Mouse (Mus musculus): ENCODE results near the gene Slc2a10.
"Not testable (repeated sequence)": the region's sequence is repeated elsewhere in the genome, so short reads cannot be mapped to it uniquely, and the experiment has no call there.

Slc2a10 gene

DNA sequence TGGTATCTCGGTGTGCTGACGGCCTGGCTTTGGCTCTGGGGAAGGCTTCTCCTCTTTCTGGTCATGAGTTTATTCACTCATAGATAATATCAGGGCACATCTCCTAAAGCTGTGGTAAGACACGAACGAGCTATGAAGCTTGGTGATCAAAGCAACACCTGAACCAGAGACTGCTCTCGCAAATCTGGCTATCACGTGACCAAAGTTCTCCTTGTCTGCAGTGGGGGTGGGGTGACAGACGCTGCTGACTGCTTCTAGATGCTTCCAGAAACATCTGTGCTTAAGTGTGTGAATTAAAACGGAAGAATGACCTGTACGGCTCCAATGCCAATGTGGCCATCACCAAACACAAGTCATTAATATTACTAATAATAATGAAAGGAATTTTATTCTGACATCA, 6.1 kb downstream of the Slc2a10 start:
- no peak for DNase-seq (ENCODE audit: low spot score)

GRCm38 (mm10) chr2:165510466-165510865, 6.9 kb downstream of the Slc2a10 start:
- DNase-seq (ENCODE audit: low spot score) = no peak

DNA sequence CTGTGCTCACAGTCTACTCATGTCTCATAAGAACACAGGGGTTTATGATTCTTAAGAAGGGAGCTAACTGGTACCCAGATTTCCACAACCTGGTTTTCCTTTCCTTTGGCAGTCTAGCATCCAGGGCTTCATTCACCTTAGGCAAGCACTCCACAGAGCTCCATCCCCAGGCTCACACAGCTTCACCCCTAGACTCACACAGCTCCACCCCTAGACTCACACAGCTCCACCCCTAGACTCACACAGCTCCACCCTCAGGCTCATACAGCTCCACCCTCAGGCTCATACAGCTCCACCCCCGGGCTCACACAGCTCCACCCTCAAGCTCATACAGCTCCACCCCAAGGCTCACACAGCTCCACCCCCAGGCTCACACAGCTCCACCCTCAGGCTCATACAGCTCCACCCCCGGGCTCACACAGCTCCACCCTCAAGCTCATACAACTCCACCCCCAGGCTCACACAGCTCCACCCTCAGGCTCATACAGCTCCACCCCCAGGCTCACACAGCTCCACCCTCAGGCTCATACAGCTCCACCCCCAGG, 7.4 kb downstream of the Slc2a10 start:
- DNase-seq (ENCODE audit: low spot score) = not testable (repeated sequence)

DNA sequence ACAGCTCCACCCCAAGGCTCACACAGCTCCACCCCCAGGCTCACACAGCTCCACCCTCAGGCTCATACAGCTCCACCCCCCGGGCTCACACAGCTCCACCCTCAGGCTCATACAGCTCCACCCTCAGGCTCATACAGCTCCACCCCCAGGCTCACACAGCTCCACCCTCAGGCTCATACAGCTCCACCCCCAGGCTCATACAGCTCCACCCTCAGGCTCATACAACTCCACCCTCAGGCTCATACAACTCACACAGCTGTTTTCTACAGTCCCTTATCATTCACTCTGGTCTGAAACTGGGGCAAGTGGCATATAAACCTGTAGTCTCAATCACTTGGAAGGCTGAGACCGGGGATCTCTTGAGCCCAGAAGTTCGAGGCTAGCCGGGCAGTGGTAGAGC, 7.9 kb downstream of the Slc2a10 start:
- DNase-seq (ENCODE audit: low spot score) = not testable (repeated sequence)

GRCm38 (mm10) chr2:165512426-165512825, 8.8 kb downstream of the Slc2a10 start:
- DNase-seq (ENCODE audit: low spot score) = no peak

GRCm38 (mm10) chr2:165512870-165513600, 9.4 kb downstream of the Slc2a10 start:
- no peak for DNase-seq (ENCODE audit: low spot score)

- DNase-seq (ENCODE audit: low spot score) = no peak
Measured at GRCm38 (mm10) chr2:165515178-165515728, 11.7 kb downstream of the Slc2a10 start.

- DNase-seq (ENCODE audit: low spot score) = no peak
Measured at GRCm38 (mm10) chr2:165525609-165526008, 22.0 kb downstream of the Slc2a10 start.

DNA sequence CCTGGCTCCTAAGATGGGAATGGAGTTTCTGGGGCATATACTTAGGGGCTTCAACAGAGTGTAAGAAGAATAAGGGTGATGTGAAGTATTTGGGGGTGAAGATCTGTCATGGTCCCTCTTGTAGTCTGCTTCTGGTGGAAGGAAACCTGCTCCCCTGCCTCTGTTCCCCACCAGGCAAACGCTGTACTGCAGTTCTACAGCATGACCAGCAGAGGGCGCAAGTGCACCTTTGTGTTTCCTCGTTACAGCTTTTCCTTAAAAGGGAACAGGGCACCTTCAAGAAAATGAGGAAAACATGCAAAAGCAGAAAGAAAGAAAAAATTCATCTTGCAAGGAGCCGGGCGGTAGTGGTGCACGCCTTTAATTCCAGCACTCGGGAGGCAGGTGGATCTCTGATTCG, 25.5 kb downstream of the Slc2a10 start:
- peak; percentile 19 for DNase-seq (ENCODE audit: low spot score)

DNA sequence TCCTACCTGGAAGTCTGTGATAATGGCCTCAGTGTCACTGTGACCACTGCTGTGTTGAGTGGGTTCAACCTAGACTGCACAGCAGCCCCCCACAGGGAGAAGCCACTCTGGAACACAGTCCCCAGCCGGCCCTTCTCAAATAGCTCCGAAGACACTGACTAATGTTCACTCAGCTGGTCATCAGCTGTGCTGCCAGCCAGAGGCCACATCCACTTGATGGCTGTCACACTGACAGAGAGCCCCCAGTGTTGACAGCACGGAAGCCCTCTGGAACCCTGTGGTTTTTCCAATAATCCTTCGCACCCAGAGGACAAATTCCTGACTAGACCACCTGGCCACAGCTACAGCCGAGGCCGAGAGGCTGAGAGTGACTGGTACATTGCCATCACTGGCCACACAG, 30.2 kb downstream of the Slc2a10 start:
- no peak for DNase-seq (ENCODE audit: low spot score)

DNA sequence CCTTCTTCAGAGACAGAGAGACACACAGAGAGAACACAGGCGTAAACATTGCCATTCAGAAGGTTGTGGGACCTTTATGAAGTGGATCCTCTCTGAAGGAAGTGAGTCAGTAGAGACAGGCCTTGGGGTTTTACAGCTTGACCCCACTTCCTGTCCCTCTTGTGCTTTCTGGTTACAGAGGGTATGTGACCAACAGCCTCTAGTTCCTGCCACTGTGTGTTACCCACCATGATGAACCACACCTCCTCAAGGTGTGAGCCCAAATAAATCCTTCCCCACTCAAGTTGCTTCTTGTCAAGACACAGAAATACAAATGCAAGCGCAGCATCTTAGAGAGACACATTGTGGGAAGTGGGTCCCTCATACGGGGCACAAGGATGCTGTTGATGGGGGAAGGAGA, 37.4 kb downstream of the Slc2a10 start:
- no peak for DNase-seq (ENCODE audit: low spot score)

DNA sequence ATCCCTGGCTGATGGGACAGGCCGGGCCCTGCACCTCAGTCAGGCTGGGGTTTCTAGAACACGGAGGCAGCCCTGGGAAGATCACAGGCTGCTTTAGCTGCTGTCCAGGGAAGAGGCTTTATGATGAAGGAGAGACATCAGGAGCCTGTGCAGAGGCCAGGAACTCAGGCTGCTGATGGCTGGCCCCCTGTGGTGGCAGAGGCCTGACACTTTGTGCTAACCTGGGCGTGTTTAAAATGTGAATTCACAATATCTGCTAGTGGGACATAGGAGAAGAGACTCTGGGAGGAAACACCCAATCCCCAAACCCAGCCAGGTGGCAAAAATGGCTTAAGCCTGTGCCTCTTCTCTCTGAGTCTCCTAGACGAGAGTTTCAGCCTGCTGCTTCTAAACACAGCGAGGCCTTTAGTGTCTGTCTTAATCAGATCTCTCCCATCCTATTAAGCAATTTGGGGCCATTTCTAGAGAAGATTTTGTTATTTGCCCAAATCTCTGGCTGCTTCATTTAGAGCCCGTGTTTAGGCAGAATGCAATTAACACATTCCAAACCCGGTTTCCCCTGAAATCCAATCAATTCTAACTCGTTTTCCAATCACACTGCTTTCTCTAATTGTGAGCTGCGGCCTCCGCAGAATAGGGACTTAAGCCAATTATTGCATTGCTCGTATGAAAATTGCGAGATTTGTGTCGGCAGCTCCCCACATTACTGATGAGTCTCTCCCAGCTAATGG, 39.5 kb downstream of the Slc2a10 start:
- DNase-seq (ENCODE audit: low spot score) = no peak

DNA sequence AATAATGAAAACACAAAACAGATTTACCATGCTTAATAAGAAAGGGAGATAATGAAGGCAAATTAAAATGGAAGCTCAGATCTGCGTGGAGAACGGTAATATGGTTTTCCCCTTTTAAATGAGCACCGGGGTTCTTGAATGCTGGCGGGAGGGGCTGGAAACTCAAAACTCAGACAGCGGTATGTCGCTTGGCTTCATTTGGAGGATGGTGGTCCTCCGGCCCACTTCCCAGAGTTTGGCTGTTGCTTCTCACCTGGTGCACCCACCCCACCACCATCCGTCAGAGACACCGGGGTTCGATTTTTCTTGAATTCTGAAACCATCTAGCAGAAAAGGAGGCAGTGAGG, 40.1 kb downstream of the Slc2a10 start:
- no peak for DNase-seq (ENCODE audit: low spot score)

- no peak for DNase-seq (ENCODE audit: low spot score)
Measured at GRCm38 (mm10) chr2:165545687-165546086, 42.1 kb downstream of the Slc2a10 start.

DNA sequence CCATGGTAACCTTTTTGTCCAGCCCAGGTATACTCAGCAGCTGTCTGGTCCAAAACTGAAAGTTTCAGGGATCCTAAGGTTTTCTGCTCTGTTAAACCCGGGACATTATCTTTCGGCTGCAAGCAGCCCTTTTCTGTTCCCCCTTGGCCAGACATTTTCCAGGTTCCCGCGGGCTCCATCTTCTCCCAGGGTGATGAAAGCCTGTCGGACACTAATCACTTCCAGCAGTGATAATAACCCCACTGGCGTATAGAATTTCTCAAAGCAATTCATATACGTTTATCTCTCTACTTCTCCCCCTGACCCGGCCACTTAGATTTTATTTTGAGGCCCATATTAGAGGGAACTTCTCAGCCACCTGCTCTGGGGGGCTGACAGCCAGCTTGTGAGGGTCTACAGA, 42.8 kb downstream of the Slc2a10 start:
- DNase-seq (ENCODE audit: low spot score) = no peak

DNA sequence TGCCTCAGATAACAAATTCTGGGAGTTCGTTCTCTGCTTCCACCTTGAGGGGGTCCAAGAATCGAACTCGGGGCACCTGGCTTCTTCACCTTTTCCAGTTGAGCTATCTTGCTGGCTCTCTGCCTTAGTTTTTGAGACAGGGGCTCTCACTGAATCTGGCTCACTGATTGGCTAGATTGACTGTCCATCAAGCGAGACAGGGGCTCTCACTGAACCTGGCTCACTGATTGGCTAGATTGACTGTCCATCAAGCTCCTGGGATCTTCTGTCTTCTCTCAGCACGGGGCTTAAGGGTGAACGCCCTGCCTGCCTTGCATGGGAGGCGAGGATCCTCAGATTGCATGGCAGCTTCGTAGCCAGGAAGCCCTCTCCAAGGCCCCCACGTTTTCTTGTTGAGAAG, 43.8 kb downstream of the Slc2a10 start:
- peak; percentile 14 for DNase-seq (ENCODE audit: low spot score)

GRCm38 (mm10) chr2:165548627-165549026, 45.0 kb downstream of the Slc2a10 start:
- DNase-seq (ENCODE audit: low spot score) = no peak

GRCm38 (mm10) chr2:165550410-165550809, 46.8 kb downstream of the Slc2a10 start:
- not testable (repeated sequence) for DNase-seq (ENCODE audit: low spot score)

- no peak for DNase-seq (ENCODE audit: low spot score)
Measured at GRCm38 (mm10) chr2:165554066-165554465, 50.5 kb downstream of the Slc2a10 start.

DNA sequence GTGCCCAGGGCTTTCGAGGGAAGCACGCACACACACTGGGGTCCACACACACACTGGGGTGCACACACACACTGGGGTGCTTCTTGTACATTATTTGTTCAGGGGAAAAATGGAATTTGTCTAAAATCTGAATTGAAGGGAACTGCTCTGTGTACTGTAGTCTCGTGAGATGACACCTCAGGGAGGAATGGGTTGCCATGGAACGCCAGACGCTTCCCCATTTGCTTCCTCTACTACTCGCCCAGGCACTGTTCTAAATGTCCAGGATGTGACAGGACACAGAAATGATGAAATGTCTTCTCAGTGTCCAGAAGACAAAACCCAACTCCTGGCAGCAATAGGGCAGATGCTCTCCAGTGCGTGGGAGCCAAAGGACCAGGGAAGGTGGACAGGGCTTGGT, 53.7 kb downstream of the Slc2a10 start:
- DNase-seq (ENCODE audit: low spot score) = no peak

GRCm38 (mm10) chr2:165558916-165559315, 55.3 kb downstream of the Slc2a10 start:
- DNase-seq (ENCODE audit: low spot score) = no peak

DNA sequence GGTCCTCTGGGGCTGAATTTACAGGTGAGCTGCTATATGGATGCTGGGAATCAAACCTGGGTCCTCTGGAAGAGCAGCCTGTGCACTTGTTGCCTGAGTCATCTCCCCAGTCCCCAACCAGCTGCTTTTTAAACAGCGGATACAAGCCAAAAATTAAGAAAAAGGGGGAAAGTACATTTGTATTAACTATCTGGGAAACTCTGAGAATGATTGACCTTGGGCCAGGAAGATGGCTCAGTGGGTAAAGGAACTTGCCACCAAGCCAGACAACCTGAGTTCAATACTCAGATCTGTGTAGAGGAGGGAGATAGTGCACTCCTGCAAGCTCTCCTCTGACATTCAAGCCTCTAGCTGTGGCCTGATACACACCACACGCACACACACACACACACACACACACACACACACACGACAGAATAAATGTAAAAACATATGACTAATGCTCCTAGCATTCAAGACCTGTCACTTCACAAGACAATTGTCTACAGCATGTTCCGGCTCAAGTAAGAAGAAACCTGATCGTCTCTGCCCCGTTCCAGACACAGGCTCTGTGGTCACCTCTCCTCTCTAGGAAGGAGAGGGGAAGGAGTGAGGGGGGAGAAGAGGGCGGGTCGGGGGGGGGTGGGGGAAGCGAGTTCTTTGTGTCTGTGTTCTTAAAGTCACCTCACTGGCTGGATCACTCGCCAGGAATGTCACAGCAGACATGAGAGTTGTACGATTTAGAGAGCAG, 56.1 kb downstream of the Slc2a10 start:
- DNase-seq (ENCODE audit: low spot score) = no peak

Data from ovary, adult 18-20 months (tissue).